Mouse (Mus musculus) lung, embryonic 14.5 days (tissue): ENCODE measurements around the gene Pth2r. TPM values are rescaled to one million over a fixed set of nuclear protein-coding genes. Genes with fewer than 3 reads are reported as not detected.

Experiments used
- ATAC-seq: fragments of 200-750 bp; cut with Nextera tagmentation; 2 replicates; pipeline ENCODE4 v1.8.0; 2017; ENCODE audit warnings: mild to moderate bottlenecking, moderate TSS enrichment, moderate library complexity; ENCODE audit not compliant: insufficient read depth
- DNase-seq: peaks from one replicate; pipeline ENCODE4 v3.0.0-alpha.2; 2015
- H3K27ac ChIP-seq: fragments of 300-500 bp; sonication (generic); 2 replicates; pipeline ENCODE4 v1.5.1; 2014; ENCODE audit warnings: low read depth, mild to moderate bottlenecking, moderate library complexity
- H3K27me3 ChIP-seq: fragments of 300-500 bp; sonication (generic); 2 replicates; pipeline ENCODE4 v1.6.1; 2014; ENCODE audit warnings: low read length, control low read depth; ENCODE audit not compliant: insufficient read depth
- H3K36me3 ChIP-seq: fragments of 300-500 bp; sonication (generic); 2 replicates; pipeline ENCODE4 v1.6.1; 2014; ENCODE audit warnings: control low read depth; ENCODE audit not compliant: insufficient read depth
- H3K4me1 ChIP-seq: fragments of 300-500 bp; sonication (generic); 2 replicates; pipeline ENCODE4 v1.6.1; 2014; ENCODE audit warnings: antibody characterized with exemption, control low read depth; ENCODE audit not compliant: insufficient read depth
- H3K4me2 ChIP-seq: fragments of 300-500 bp; sonication (generic); 2 replicates; pipeline ENCODE4 v1.6.1; 2014; ENCODE audit warnings: mild to moderate bottlenecking
- H3K4me3 ChIP-seq: fragments of 300-500 bp; sonication (generic); 2 replicates; pipeline ENCODE4 v1.5.1; 2014; ENCODE audit warnings: low read depth, low read length
- H3K9ac ChIP-seq: fragments of 300-500 bp; sonication (generic); 2 replicates; pipeline ENCODE4 v1.6.1; 2014
- H3K9me3 ChIP-seq: fragments of 300-500 bp; sonication (generic); 2 replicates; pipeline ENCODE4 v1.6.1; 2016; ENCODE audit warnings: low read depth, low read length, control low read depth
- CTCF ChIP-seq: IDR thresholded peaks from 2 replicates; pipeline ENCODE4 v1.5.1; 2016; ENCODE audit warnings: antibody characterized with exemption, low read depth
- WGBS: fragments of 180-500 bp; shearing (Covaris S2); extraction: QIAGEN DNeasy Blood & Tissue Kit; methylation state at CpG from one replicate; pipeline ENCODE4 v1.1.7; 2014; 5-methylcytosine and 5-hydroxymethylcytosine counted together
- polyA plus RNA-seq: library from polyadenylated mRNA; unstranded; fragments of >200 nt; fragmentation: Nextera tagmentation; extraction: Ambion mirVana; gene quantifications from 2 replicates; pipeline ENCODE4 v1.2.1, GENCODE M21; 2014

The Pth2r gene
- polyA plus RNA-seq, 1 experiment from 2014 or later: not detected

- 55% methylated on average over 2 of the region's 2 CpGs for WGBS
Measured at GRCm38 (mm10) chr1:65352979-65353378, 71.1 kb downstream of the Pth2r start.

GRCm38 (mm10) chr1:65354153-65354552 is 72.3 kb downstream of the Pth2r start:
- Histone ChIP-seq H3K27me3 (no peaks in the 10 kb centered on the region), H3K4me1 (no peaks in the 10 kb centered on the region), H3K36me3 (no peaks in the 10 kb centered on the region), H3K4me2 (no peak overlapping the region), H3K27ac (no peak overlapping the region), H3K9ac (no peak overlapping the region), H3K9me3 (no peaks in the 10 kb centered on the region), H3K4me3 (no peak overlapping the region)
- no peak for DNase-seq
- TF ChIP-seq CTCF: no peak
- ATAC-seq: no peak

More at GRCm38 (mm10) chr1:65352979-65353378, 71.1 kb downstream of the Pth2r start:
- DNase-seq (peak; percentile 18), ATAC-seq (peak; percentile 74)
- no peaks in the 10 kb centered on the region for H3K9me3 ChIP-seq
- no peaks in the 10 kb centered on the region for H3K4me1 ChIP-seq
- no peak overlapping the region for H3K9ac ChIP-seq
- no peak overlapping the region for H3K4me3 ChIP-seq
- no peak for TF ChIP-seq CTCF
- H3K4me2 ChIP-seq: no peak overlapping the region
- H3K36me3 ChIP-seq: no peaks in the 10 kb centered on the region
- no peak overlapping the region for H3K27ac ChIP-seq
- no peaks in the 10 kb centered on the region for H3K27me3 ChIP-seq

GRCm38 (mm10) chr1:65388328-65388727 is 106.5 kb downstream of the Pth2r start:
- peak; percentile 67 for TF ChIP-seq CTCF
- Histone ChIP-seq H3K4me3 (no peak overlapping the region), H3K4me1 (no peaks in the 10 kb centered on the region), H3K4me2 (no peak overlapping the region), H3K36me3 (no peaks in the 10 kb centered on the region), H3K9ac (no peak overlapping the region), H3K27ac (no peak overlapping the region), H3K27me3 (no peaks in the 10 kb centered on the region), H3K9me3 (no peaks in the 10 kb centered on the region)
- WGBS: 34% methylated on average over 15 of the region's 15 CpGs
- ATAC-seq (peak; percentile 28; the same call in 1 of the 2 replicates), DNase-seq (peak; percentile 52)

GRCm38 (mm10) chr1:65389621-65390020 is 107.8 kb downstream of the Pth2r start:
- Histone ChIP-seq H3K27me3 (no peaks in the 10 kb centered on the region), H3K36me3 (no peaks in the 10 kb centered on the region), H3K4me1 (no peaks in the 10 kb centered on the region), H3K9me3 (no peaks in the 10 kb centered on the region), H3K4me2 (no peak overlapping the region), H3K4me3 (no peak overlapping the region), H3K9ac (no peak overlapping the region), H3K27ac (no peak overlapping the region)
- DNase-seq: peak; percentile 7
- WGBS: 89% methylated on average over 15 of the region's 15 CpGs
- ATAC-seq: peak; percentile 52; the same call in 1 of the 2 replicates
- no peak for TF ChIP-seq CTCF

- Histone ChIP-seq H3K4me2 (no peak overlapping the region), H3K36me3 (no peaks in the 10 kb centered on the region), H3K4me1 (no peaks in the 10 kb centered on the region), H3K9ac (no peak overlapping the region), H3K4me3 (no peak overlapping the region), H3K27me3 (no peaks in the 10 kb centered on the region), H3K9me3 (no peaks in the 10 kb centered on the region), H3K27ac (no peak overlapping the region)
- 83% methylated on average over 5 of the region's 5 CpGs for WGBS
- ATAC-seq (no peak), DNase-seq (no peak)
- TF ChIP-seq CTCF: no peak
Measured at GRCm38 (mm10) chr1:65407441-65407840, 125.6 kb downstream of the Pth2r start.

- no peaks in the 10 kb centered on the region for H3K9me3 ChIP-seq
Measured at GRCm38 (mm10) chr1:65420909-65421308, 139.1 kb downstream of the Pth2r start.

GRCm38 (mm10) chr1:65422501-65423010 is 140.7 kb downstream of the Pth2r start:
- no peaks in the 10 kb centered on the region for H3K27me3 ChIP-seq
- no peak overlapping the region for H3K27ac ChIP-seq
- ATAC-seq: no peak
- H3K9ac ChIP-seq: no peak overlapping the region
- H3K9me3 ChIP-seq: no peaks in the 10 kb centered on the region
- H3K4me3 ChIP-seq: no peak overlapping the region
- no peaks in the 10 kb centered on the region for H3K4me1 ChIP-seq
- DNase-seq: no peak
- no peak for TF ChIP-seq CTCF
- no peak overlapping the region for H3K4me2 ChIP-seq
- H3K36me3 ChIP-seq: no peaks in the 10 kb centered on the region

More at GRCm38 (mm10) chr1:65420909-65421308, 139.1 kb downstream of the Pth2r start:
- TF ChIP-seq CTCF: no peak
- Histone ChIP-seq H3K4me1 (no peaks in the 10 kb centered on the region), H3K4me3 (no peak overlapping the region), H3K27me3 (no peaks in the 10 kb centered on the region), H3K4me2 (no peak overlapping the region), H3K27ac (no peak overlapping the region), H3K9ac (no peak overlapping the region), H3K36me3 (no peaks in the 10 kb centered on the region)
- DNase-seq: no peak
- no peak for ATAC-seq
- WGBS: 93% methylated on average over 2 of the region's 2 CpGs

Other genes starting within 250 kb of the Pth2r start
- 0.17 TPM in 1 of 2 replicates, not detected in the other for gene Akr1cl, start 249.3 kb upstream of the Pth2r start, polyA plus RNA-seq
- gene Cryge, start 230.9 kb upstream of the Pth2r start, polyA plus RNA-seq: not detected in 2 replicates
- not detected in 2 replicates for gene Crygd, start 218.6 kb upstream of the Pth2r start, polyA plus RNA-seq
- gene Crygc, start 208.4 kb upstream of the Pth2r start, polyA plus RNA-seq: not detected in 2 replicates
- not detected in 2 replicates for gene Crygb, start 199.8 kb upstream of the Pth2r start, polyA plus RNA-seq
- gene Cryga, start 178.7 kb upstream of the Pth2r start, polyA plus RNA-seq: not detected in 2 replicates
- not detected in 2 replicates for gene Gm28845, start 162.5 kb upstream of the Pth2r start, polyA plus RNA-seq
- 0.14 TPM in 1 of 2 replicates, not detected in the other for gene D630023F18Rik, start 158.8 kb upstream of the Pth2r start, polyA plus RNA-seq
- 113 and 114 TPM in 2 replicates for gene Idh1, start 95.6 kb upstream of the Pth2r start, polyA plus RNA-seq
- 14.4 and 15.5 TPM in 2 replicates for gene Pikfyve, start 95.4 kb upstream of the Pth2r start, polyA plus RNA-seq